Comparison of ENCODE assay signal across 8 mouse cellular contexts in genomic region chr19:50440246-50440910, GRCm38 (mm10).
A peak's percentile ranks its signal among the peaks of the same experiment; 100 is the strongest.
DNase-seq lines count a peak whose midpoint lies in the region; ATAC-seq and TF ChIP-seq lines count a peak whose summit lies in the region.

No protein-coding gene starts in this region.

- intact Hi-C loops in gastrocnemius, postnatal 14 days (cut with DNase I; ENCODE audit: low total_unique reads) = no loop called here

- WGBS in heart, embryonic 13.5 days = 6% methylated on average over 11 of the region's 11 CpGs
- WGBS in forebrain, embryonic 12.5 days = under 1% methylated on average over 11 of the region's 11 CpGs

- no peak for DNase-seq in heart, adult 11 months
- DNase-seq in ES-E14 (ENCODE audit: low read depth, low spot score) = peak; percentile 43
- peak; percentile 40 for DNase-seq in mesoderm, embryonic 11.5 days (ENCODE audit: low read depth, low spot score)
- DNase-seq in gastrocnemius, postnatal 10 days = no peak
- DNase-seq in thymus, postnatal 10 days (ENCODE audit: low spot score in 2 of 2) = no peak
- no peak for DNase-seq in gastrocnemius, postnatal 14 days

- peak overlapping the region; percentile 40; the same call in 1 of the 2 replicates for H3K9ac ChIP-seq in heart, embryonic 13.5 days
- no peak overlapping the region for H3K9ac ChIP-seq in ES-E14 (ENCODE audit: insufficient read depth, low read depth, low read length, poor library complexity, severe bottlenecking)
- H3K9ac ChIP-seq in forebrain, embryonic 12.5 days = no peak overlapping the region

- peaks cover 9% of the 10 kb centered on the region for H3K4me1 ChIP-seq in heart, embryonic 13.5 days
- peaks cover 0 to 7% of the 10 kb centered on the region in 2 experiments; a peak in 2 of 4 replicates for H3K4me1 ChIP-seq in ES-E14 (ENCODE audit: control insufficient read depth in 2 of 2, insufficient read depth in 2 of 2, low read length in 2 of 2, poor library complexity in 1 of 2)
- peaks cover 37% of the 10 kb centered on the region for H3K4me1 ChIP-seq in forebrain, embryonic 12.5 days

- in situ Hi-C loops in ES-E14 (cut with MboI; ENCODE audit: low sequenced_read_pairs in 2 of 2, unreplicated experiment in 2 of 2) = no loop called here

- H3K27me3 ChIP-seq in heart, embryonic 13.5 days (replicated peaks) = no peaks in the 10 kb centered on the region
- no peaks in the 10 kb centered on the region for H3K27me3 ChIP-seq in forebrain, embryonic 12.5 days

- peak overlapping the region; percentile 14; the same call in 1 of the 2 replicates for H3K4me3 ChIP-seq in heart, embryonic 13.5 days
- H3K4me3 ChIP-seq in ES-E14 (ENCODE audit: insufficient read depth in 1 of 2, low read depth in 1 of 2, low read length in 2 of 2, poor library complexity in 1 of 2, severe bottlenecking in 1 of 2) = no peak overlapping the region; a peak in 1 of 4 replicates
- H3K4me3 ChIP-seq in forebrain, embryonic 12.5 days (replicated peaks) = peak overlapping the region; percentile 21

- H3K36me3 ChIP-seq in heart, embryonic 13.5 days = no peaks in the 10 kb centered on the region
- H3K36me3 ChIP-seq in ES-E14 (ENCODE audit: control insufficient read depth, insufficient read depth, low read length, poor library complexity, severe bottlenecking) = no peaks in the 10 kb centered on the region
- H3K36me3 ChIP-seq in forebrain, embryonic 12.5 days (replicated peaks) = no peaks in the 10 kb centered on the region

- peak overlapping the region; percentile 60 for H3K4me2 ChIP-seq in heart, embryonic 13.5 days
- peak overlapping the region; percentile 47 for H3K4me2 ChIP-seq in forebrain, embryonic 12.5 days

- ATAC-seq in heart, embryonic 13.5 days (ENCODE audit: extremely low read depth, insufficient number of reproducible peaks, low FRiP score, low TSS enrichment) = no peak
- ATAC-seq in forebrain, embryonic 12.5 days (ENCODE audit: low FRiP score) = peak; percentile 68

- no peak overlapping the region for H3K27ac ChIP-seq in heart, embryonic 13.5 days (replicated peaks)
- peak overlapping the region; percentile 80 for H3K27ac ChIP-seq in ES-E14 (ENCODE audit: insufficient read depth, low read depth, low read length, poor library complexity, severe bottlenecking)
- H3K27ac ChIP-seq in forebrain, embryonic 12.5 days = peak overlapping the region; percentile 65

- H3K9me3 ChIP-seq in heart, embryonic 13.5 days = no peaks in the 10 kb centered on the region
- H3K9me3 ChIP-seq in ES-E14 (ENCODE audit: control insufficient read depth, insufficient read depth, low read depth, low read length) = no peaks in the 10 kb centered on the region
- no peaks in the 10 kb centered on the region for H3K9me3 ChIP-seq in forebrain, embryonic 12.5 days

TF ChIP-seq in ES-E14, 5 proteins besides CTCF, POLR2A, EP300 and RAD21:
- TF ChIP-seq ZC3H11A (IDR thresholded peaks at IDR 0.05; ENCODE audit: borderline replicate concordance, low read depth, low read length) (no peak), ZNF384 (IDR thresholded peaks at IDR 0.05; ENCODE audit: low read depth, low read length) (peak; percentile 20; the same call in 1 of the 2 replicates)

Comparison
In these comparisons a context has a peak if more than half of its experiments do, and no peak if none do; other contexts are left out.
1. H3K4me3 ChIP-seq: peak in heart, embryonic 13.5 days (single experiment) and forebrain, embryonic 12.5 days (single experiment); none in ES-E14 (0 of 2).
2. DNase-seq: peak in ES-E14 (single experiment) and mesoderm, embryonic 11.5 days (single experiment); none in heart, adult 11 months (single experiment), gastrocnemius, postnatal 10 days (single experiment), thymus, postnatal 10 days (0 of 2) and gastrocnemius, postnatal 14 days (single experiment).